Mouse (Mus musculus) cerebellum, adult 8-10 months (tissue): ENCODE results near the gene Slc28a1.

ENCODE experiments used
- DNase-seq: peaks from one replicate; pipeline ENCODE4 v3.0.0; 2022

The Slc28a1 gene

DNA sequence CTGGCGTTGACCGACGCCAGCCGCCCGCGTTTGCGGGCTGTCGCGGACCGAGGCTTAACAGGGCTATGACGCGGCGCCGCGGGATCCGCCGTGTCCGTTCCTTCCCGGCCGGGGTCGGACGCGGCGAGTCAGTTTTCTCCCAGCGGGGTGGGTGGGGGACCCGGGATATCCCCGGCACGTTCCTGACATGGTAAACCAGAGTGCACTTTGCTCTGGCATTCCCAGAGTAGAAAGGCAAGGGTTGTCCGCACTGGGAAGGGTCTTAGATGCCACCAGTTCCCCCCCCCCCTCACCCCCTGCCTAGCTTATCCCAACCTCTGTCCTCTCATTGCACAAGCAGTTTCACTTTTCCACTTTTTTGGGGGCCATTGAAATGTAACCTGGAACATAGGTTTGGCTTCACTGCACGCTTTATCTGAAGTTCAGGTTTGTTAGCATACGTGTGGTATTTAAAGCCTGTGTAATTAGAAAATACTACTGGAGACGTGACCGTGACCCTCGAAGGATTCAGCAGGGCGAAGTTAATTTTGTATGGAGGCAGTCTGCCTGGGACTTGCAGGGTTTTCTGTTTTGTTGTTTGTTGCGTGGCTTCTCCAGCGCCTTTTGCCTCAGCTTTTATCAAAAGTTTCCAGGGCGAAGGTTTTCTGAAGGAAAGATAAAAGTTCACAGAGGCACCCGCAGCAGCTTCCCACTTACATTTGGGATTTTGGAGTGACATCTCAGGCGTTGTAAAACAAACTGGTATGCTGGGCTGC is 99.7 kb downstream of the Slc28a1 start:
- no peak for DNase-seq

GRCm38 (mm10) chr7:81215950-81216349 is 101.4 kb downstream of the Slc28a1 start:
- no peak for DNase-seq

- DNase-seq = no peak
These were observed 104.7 kb downstream of the Slc28a1 start for GRCm38 (mm10) chr7:81219321-81219720.
